16 mouse cellular contexts compared by ENCODE assay signal in genomic region chr4:150093560-150094462, GRCm38 (mm10). TPM values are rescaled to one million over a fixed set of nuclear protein-coding genes. Genes with fewer than 3 reads are reported as not detected.
DNase-seq lines count a peak whose midpoint lies in the region; ATAC-seq and TF ChIP-seq lines count a peak whose summit lies in the region.
"Had no signal": no experiment of that assay in that cellular context is flagged by ENCODE, and none has a peak within 500 bp of the region (broad histone marks: within the 10 kb centered on the region; RNA-seq: fewer than 3 reads in every experiment).

No protein-coding gene starts in this region.

- no peak overlapping the region for H3K9ac ChIP-seq in hindbrain, embryonic 11.5 days (ENCODE audit: low read depth, low read length)
- H3K9ac ChIP-seq in hindbrain, postnatal 0 days (replicated peaks; ENCODE audit: low read length), result no peak overlapping the region
- no peak overlapping the region for H3K9ac ChIP-seq in limb, embryonic 15.5 days

- DNase-seq in hindbrain, embryonic 11.5 days (ENCODE audit: low spot score), result no peak
- no peak for DNase-seq in hindbrain, postnatal 0 days (ENCODE audit: low spot score)
- peak; percentile 88 for DNase-seq in retina, postnatal 1 day
- DNase-seq in retina, embryonic 14.5 days (ENCODE audit: low spot score), result no peak
- no peak for DNase-seq in thymus, postnatal 25 days
- DNase-seq in right cerebral cortex, postnatal 25 days, result no peak
- DNase-seq: cerebellum, adult 2 months; kidney, adult 2 months; spleen, adult 18-20 months; thymus, postnatal 14 days had no signal

- H3K9me3 ChIP-seq in hindbrain, embryonic 11.5 days (ENCODE audit: control insufficient read depth, low read length), result no peaks in the 10 kb centered on the region
- no peaks in the 10 kb centered on the region for H3K9me3 ChIP-seq in hindbrain, postnatal 0 days (ENCODE audit: low read length)
- H3K9me3 ChIP-seq in limb, embryonic 15.5 days, result no peaks in the 10 kb centered on the region

- H3K4me2 ChIP-seq in hindbrain, embryonic 11.5 days (replicated peaks; ENCODE audit: low read depth, low read length), result no peak overlapping the region
- no peak overlapping the region for H3K4me2 ChIP-seq in hindbrain, postnatal 0 days (ENCODE audit: low read depth, low read length)
- H3K4me2 ChIP-seq in limb, embryonic 15.5 days, result no peak overlapping the region

- 26% methylated on average over 11 of the region's 12 CpGs for WGBS in hindbrain, embryonic 11.5 days
- 38% methylated on average over 10 of the region's 12 CpGs for WGBS in hindbrain, postnatal 0 days
- 49% methylated on average over 12 of the region's 12 CpGs for WGBS in limb, embryonic 15.5 days

- no peak for TF ChIP-seq CTCF in hindbrain, postnatal 0 days (IDR thresholded peaks at IDR 0.05; ENCODE audit: low read depth)

- peaks cover 11% of the 10 kb centered on the region for H3K4me1 ChIP-seq in hindbrain, embryonic 11.5 days (replicated peaks; ENCODE audit: control insufficient read depth, insufficient read depth, low read length)
- no peaks in the 10 kb centered on the region for H3K4me1 ChIP-seq in hindbrain, postnatal 0 days (ENCODE audit: insufficient read depth, low read length)
- peaks cover 34% of the 10 kb centered on the region for H3K4me1 ChIP-seq in limb, embryonic 15.5 days

- no peak overlapping the region for H3K4me3 ChIP-seq in hindbrain, embryonic 11.5 days (ENCODE audit: low read depth, low read length)
- no peak overlapping the region for H3K4me3 ChIP-seq in hindbrain, postnatal 0 days (ENCODE audit: low read length)
- no peak overlapping the region for H3K4me3 ChIP-seq in limb, embryonic 15.5 days

- H3K36me3 ChIP-seq in hindbrain, embryonic 11.5 days (ENCODE audit: control insufficient read depth, insufficient read depth, low read length), result no peaks in the 10 kb centered on the region
- H3K36me3 ChIP-seq in hindbrain, postnatal 0 days (ENCODE audit: insufficient read depth, low read length), result no peaks in the 10 kb centered on the region
- no peaks in the 10 kb centered on the region for H3K36me3 ChIP-seq in limb, embryonic 15.5 days

- H3K27me3 ChIP-seq in hindbrain, embryonic 11.5 days (ENCODE audit: control insufficient read depth, insufficient read depth, low read length), result 0 out of 2 replicates have a peak, but pooled peaks cover 5% of the 10 kb centered on the region
- H3K27me3 ChIP-seq in hindbrain, postnatal 0 days (ENCODE audit: insufficient read depth, low read length), result no peaks in the 10 kb centered on the region
- H3K27me3 ChIP-seq in limb, embryonic 15.5 days, result no peaks in the 10 kb centered on the region

- H3K27ac ChIP-seq in hindbrain, embryonic 11.5 days (ENCODE audit: low read depth, low read length), result 0 out of 2 replicates have a peak overlapping the region, but pooled peaks have one; percentile 27
- H3K27ac ChIP-seq in hindbrain, postnatal 0 days, result no peak overlapping the region
- H3K27ac ChIP-seq in limb, embryonic 15.5 days, result peak overlapping the region; percentile 38

- no peak; the same call in 1 of the 2 replicates for ATAC-seq in hindbrain, embryonic 11.5 days (ENCODE audit: low FRiP score)
- ATAC-seq in hindbrain, postnatal 0 days, result no peak
- no peak for ATAC-seq in limb, embryonic 15.5 days (ENCODE audit: insufficient number of reproducible peaks, low FRiP score, low TSS enrichment, low read depth)
- no peak for ATAC-seq in monocyte, adult 5-6 weeks (replicated peaks; ENCODE audit: insufficient number of reproducible peaks, low FRiP score, low TSS enrichment, poor library complexity, severe bottlenecking)

RNA-seq across cellular contexts. Expression of gene Gpr157, which starts 6.6 kb away (rescaled TPM):
- 0.24 and 0.68 TPM in 2 replicates for polyA plus RNA-seq in hindbrain, embryonic 11.5 days (2014; fragmentation: Nextera tagmentation; extraction: Ambion mirVana)
- total RNA-seq in hindbrain, postnatal 0 days (2014; rRNA removed), result 4.9 and 5.4 TPM in 2 replicates
- polyA plus RNA-seq in hindbrain, postnatal 0 days (2015; fragmentation: Nextera tagmentation; extraction: Ambion mirVana), result 0.52 and 0.74 TPM in 2 replicates
- 1.4 and 1.7 TPM in 2 replicates for polyA plus RNA-seq in limb, embryonic 15.5 days (2015; fragmentation: Nextera tagmentation; extraction: Ambion mirVana)
- 0.19 to 0.39 TPM (median 0.32 TPM) in 3 replicates for total RNA-seq in monocyte, adult 5-6 weeks (2017)

RNA-seq across cellular contexts. Expression of gene Slc2a5, which starts 25.3 kb away (rescaled TPM):
- polyA plus RNA-seq in hindbrain, embryonic 11.5 days (2014; fragmentation: Nextera tagmentation; extraction: Ambion mirVana), result 1.3 TPM in 2 replicates
- 1.5 and 2.9 TPM in 2 replicates for total RNA-seq in hindbrain, postnatal 0 days (2014; rRNA removed)
- polyA plus RNA-seq in hindbrain, postnatal 0 days (2015; fragmentation: Nextera tagmentation; extraction: Ambion mirVana), result 2.7 and 3.0 TPM in 2 replicates
- polyA plus RNA-seq in limb, embryonic 15.5 days (2015; fragmentation: Nextera tagmentation; extraction: Ambion mirVana), result 2.0 and 2.3 TPM in 2 replicates
- total RNA-seq in monocyte, adult 5-6 weeks (2017), result 0.10 TPM in 1 of 3 replicates, not detected in the others
- total RNA-seq: megakaryocyte-erythroid progenitor cell, adult 5-6 weeks had no signal

RNA-seq across cellular contexts. Expression of gene Slc2a7, which starts 55.0 kb away (rescaled TPM):
- not detected in 2 replicates for polyA plus RNA-seq in hindbrain, embryonic 11.5 days (2014; fragmentation: Nextera tagmentation; extraction: Ambion mirVana)
- not detected in 2 replicates for total RNA-seq in hindbrain, postnatal 0 days (2014; rRNA removed)
- polyA plus RNA-seq in hindbrain, postnatal 0 days (2015; fragmentation: Nextera tagmentation; extraction: Ambion mirVana), result not detected in 2 replicates
- polyA plus RNA-seq in limb, embryonic 15.5 days (2015; fragmentation: Nextera tagmentation; extraction: Ambion mirVana), result not detected in 2 replicates
- not detected in 3 replicates for total RNA-seq in monocyte, adult 5-6 weeks (2017)
- total RNA-seq: layer of hippocampus, postnatal 10 days; liver, adult 2 months; megakaryocyte-erythroid progenitor cell, adult 5-6 weeks had no signal
- polyA plus RNA-seq: cerebellum, adult 2 months; frontal cortex, adult 2 months; liver, adult 2 months had no signal
